Mouse (Mus musculus): Measurements from ENCODE around the gene Ddx19b.
A peak's percentile ranks its signal among the peaks of the same experiment; 100 is the strongest.
"Not testable (repeated sequence)": the region's sequence is repeated elsewhere in the genome, so short reads cannot be mapped to it uniquely, and the experiment has no call there.

The Ddx19b gene

DNA sequence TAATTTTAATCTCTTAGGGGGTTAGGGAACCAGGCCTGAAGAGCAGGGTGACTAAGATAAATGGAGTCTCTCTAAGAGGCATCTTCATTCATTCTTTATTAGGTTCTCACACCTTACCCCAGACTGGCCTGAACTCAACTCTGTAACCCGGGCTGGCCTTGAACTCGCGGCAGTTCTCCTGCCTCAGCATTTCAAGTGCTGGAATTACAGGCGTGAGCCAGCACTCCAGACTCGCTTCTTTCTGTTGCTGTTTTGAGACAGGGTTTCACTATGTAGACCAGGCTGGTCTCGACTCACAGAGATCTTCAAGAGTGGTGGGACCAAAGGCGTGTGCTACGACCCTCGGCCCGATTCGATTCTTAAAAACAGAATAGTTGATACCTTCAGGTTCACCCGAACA is 2.7 kb upstream of the Ddx19b start:
- DNase-seq (ENCODE audit: low read depth) = no peak

GRCm38 (mm10) chr8:111033482-111034215 is 2.1 kb upstream of the Ddx19b start:
- DNase-seq (ENCODE audit: low read depth) = peak; percentile 100

- DNase-seq (ENCODE audit: low read depth) = peak; percentile 28
Observed at GRCm38 (mm10) chr8:111032916-111033315, 1.4 kb upstream of the Ddx19b start, which contains the start of gene Aars. TSS of gene Aars (plus strand) at chr8:111033144.

DNA sequence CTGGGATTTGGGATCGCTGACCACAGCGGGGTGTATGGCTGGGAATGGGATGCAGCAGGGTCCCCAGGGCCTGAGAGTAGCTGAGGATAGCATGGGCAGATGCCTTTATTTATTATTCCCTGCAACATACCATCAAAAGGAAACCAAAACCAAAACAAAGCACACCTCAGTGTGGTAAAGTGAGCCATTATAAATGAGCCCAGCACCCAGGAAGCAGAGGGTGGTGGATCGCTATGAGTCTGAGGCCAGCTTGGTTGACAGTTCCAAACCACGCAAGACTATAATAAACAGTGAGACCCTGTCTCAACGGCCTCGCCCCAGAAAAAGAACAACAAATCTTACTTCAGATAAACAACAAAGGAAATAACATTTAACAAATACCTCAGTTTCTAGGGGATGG is 1.5 kb downstream of the Ddx19b start:
- peak; percentile 86 for DNase-seq (ENCODE audit: low read depth)

- DNase-seq (ENCODE audit: low read depth) = peak; percentile 88
Observed at GRCm38 (mm10) chr8:111029589-111029988, 2.0 kb downstream of the Ddx19b start.

DNA sequence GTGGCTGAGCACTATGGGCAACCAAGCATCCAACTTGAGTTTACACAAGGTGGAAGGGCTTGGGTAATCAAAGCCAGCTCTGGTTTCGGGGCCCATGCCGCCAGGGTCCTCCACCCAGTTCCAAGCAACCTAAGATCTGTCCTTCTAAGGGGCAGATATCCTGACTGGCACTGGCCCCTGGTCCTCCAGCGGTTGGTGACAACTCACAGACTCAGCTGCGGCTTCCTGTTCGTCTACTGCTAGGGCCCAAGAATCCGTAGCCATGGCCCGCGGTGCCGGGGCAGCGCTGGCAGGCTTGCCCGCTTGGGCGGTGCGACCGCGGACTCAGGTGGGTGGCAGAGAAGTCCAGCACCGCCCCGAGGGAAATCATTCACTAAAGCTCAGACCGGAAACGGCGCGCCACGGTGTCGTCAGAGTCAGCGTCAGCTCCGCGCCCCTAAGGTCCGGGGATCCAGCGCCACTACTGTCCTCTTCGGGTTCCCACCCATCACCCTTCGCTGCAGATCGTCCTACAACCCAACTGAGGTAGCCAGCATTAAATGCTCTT is 4.1 kb downstream of the Ddx19b start:
- DNase-seq (ENCODE audit: low read depth) = peak; percentile 93

DNA sequence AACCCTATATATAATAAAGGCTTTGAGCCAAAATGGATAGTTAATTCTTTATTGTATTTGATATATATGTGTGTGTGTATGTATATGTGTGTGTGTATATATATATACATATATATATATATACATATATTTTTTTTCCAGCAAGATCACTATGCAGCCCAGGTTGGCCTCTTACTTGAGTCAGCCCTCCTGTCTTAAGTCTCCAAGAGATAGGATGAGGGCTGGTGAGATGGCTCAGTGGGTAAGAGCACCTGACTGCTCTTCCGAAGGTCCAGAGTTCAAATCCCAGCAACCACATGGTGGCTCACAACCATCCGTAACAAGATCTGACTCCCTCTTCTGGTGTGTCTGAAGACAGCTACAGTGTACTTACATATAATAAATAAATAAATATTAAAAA is 4.9 kb downstream of the Ddx19b start:
- not testable (repeated sequence) for DNase-seq (ENCODE audit: low read depth)

GRCm38 (mm10) chr8:111010230-111010991 is 21.1 kb downstream of the Ddx19b start:
- DNase-seq (ENCODE audit: low read depth) = not testable (repeated sequence)

- DNase-seq (ENCODE audit: low read depth) = peak; percentile 96
Observed at GRCm38 (mm10) chr8:110997547-110998531, 33.7 kb downstream of the Ddx19b start, which contains the start of gene Ddx19a. TSS of gene Ddx19a (minus strand) at chr8:110997800.

- peak; percentile 70 for DNase-seq (ENCODE audit: low read depth)
Observed at GRCm38 (mm10) chr8:110996641-110997430, 34.7 kb downstream of the Ddx19b start.

GRCm38 (mm10) chr8:110990017-110990416 is 41.5 kb downstream of the Ddx19b start:
- no peak for DNase-seq (ENCODE audit: low read depth)

GRCm38 (mm10) chr8:110987805-110988744 is 43.5 kb downstream of the Ddx19b start:
- no peak for DNase-seq (ENCODE audit: low read depth)

DNA sequence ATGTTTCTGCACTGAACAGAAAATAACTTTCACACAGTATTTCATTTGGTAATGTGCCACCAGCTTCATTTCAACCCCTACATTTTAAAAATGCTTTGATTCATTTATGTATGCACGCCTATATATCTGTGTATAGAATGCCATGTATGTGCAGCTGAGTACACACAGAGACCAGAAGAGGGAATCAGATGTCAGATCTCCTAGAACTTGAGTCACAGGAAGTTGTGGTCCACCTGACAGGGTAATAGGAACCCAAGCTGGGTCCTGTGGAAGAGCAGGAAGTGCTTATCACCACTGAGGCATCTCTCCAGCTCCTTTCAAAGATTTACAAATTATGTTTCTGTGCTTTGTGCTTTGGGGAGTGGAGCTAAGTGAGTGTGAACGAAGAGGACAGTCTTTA is 50.2 kb downstream of the Ddx19b start:
- DNase-seq (ENCODE audit: low read depth) = peak; percentile 50

- not testable (repeated sequence) for DNase-seq (ENCODE audit: low read depth)
Observed at GRCm38 (mm10) chr8:110977987-110978386, 53.6 kb downstream of the Ddx19b start.

DNA sequence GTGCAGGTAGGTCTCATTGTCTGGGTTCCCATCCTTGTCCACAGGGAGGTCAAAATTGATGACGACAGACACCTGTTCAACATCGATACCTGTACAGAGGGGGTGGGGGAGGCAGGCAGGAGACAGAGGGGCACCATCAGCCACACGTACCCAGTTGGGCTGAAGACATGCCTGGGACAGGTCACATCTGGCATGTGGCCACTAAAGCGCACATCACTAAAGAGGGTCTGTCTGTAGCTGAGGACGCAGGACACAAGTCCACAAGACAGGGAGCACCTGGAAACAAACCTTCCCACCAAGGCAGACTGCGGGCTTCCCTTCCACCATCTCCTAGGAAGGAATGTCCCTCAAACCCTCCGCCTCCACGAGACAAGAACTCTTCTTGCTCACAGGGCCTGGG is 55.0 kb downstream of the Ddx19b start:
- DNase-seq (ENCODE audit: low read depth) = not testable (repeated sequence)

DNA sequence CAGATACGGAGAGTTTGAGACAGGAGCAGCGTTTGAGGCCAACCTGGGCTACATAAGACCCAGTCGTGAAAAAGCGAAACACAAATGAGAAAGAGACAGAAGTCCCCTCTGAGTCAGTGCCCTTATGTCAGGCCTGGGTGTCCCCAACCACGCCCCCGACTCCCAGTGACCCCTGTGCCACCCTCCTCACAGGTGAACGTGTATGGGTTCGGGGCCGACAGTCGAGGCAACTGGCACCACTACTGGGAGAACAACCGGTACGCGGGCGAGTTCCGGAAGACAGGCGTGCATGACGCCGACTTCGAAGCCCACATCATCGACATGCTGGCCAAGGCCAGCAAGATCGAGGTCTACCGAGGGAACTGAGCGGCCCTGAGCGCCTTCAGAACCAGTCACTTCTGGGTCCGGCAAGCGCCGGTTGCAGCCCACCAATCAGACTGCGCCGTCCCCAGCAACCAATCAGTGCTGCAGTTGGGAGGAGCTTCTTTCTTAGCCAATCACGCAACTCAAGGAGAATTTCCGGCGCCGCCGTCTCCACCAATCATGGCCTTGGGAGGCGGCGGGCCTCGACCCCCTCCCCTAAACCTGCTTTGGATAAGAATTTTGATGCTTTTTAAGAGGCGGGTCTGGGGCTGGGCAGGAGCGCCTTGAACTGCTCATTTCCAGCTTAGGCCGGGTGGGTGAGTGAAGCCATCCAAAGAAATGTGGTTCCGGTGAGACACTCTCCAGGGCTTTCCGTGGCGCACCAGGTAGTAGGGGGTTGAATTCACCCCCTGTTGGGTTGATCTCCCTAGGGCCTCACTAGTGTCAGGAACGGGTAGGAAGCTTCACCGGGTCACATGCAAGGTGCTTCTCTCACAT is 61.4 kb downstream of the Ddx19b start:
- peak; percentile 94 for DNase-seq (ENCODE audit: low read depth)

DNA sequence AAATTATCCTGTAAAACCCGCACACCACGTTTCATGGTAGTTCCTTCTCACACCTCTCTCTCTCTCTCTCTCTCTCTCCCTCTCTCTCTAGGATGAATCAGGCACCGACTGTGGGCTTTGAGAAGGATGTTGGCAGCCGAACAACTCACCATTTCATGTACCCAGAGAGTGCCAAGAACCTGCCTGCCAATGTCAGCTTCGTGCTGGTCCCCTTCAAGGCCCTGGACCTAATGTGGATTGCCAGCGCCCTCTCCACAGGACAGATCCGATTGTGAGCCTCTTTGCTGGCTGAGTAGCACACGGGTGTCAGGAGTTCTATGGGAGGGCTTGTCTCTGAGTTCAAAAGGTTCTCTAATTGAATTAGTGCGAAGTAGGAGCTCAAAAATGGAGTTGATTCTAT is 64.2 kb downstream of the Ddx19b start:
- DNase-seq (ENCODE audit: low read depth) = no peak

- DNase-seq (ENCODE audit: low read depth) = no peak
Observed at GRCm38 (mm10) chr8:110966586-110966985, 65.0 kb downstream of the Ddx19b start.

DNA sequence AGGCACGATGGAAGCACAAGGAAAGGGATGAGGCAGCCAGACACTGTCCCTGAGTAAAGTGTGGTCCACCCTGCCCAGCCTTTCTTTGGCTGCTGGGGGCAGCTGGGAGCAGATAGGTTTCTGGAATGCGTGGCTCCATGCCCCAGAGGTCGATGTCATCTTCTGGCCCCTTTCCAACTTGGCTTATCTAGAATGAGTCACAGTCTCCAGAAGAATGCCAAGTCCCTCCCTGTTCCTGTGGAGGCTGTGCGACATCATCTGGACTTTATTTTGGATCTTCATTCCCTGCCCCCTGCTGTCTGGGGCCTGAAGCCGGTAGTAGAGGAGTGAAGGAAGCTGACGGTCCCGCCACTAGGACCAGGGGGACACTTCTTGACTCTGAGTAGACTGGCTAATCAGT is 66.0 kb downstream of the Ddx19b start:
- DNase-seq (ENCODE audit: low read depth) = no peak
